Mouse (Mus musculus) layer of hippocampus, adult 18-20 months (tissue): ENCODE results near the gene Ccdc9b. TPM values are rescaled to one million over a fixed set of nuclear protein-coding genes. Genes with fewer than 3 reads are reported as not detected.

Source experiments
- DNase-seq, 2 experiments: peaks; one replicate each; pipeline ENCODE4 v3.0.0; 2022; ENCODE audit warnings: low spot score in 2 of 2
- total RNA-seq, 2 experiments: library from RNA; stranded (reverse); gene quantifications; 2 replicates each; pipeline ENCODE4 v1.2.3; 2021

Ccdc9b gene
- total RNA-seq, 2 experiments from 2014 or later: 6.5 to 6.7 TPM

GRCm38 (mm10) chr2:118749341-118749884 is 13.0 kb downstream of the Ccdc9b start:
- no peak for DNase-seq

- DNase-seq: no peak
Observed at GRCm38 (mm10) chr2:118747301-118747960, 15.0 kb downstream of the Ccdc9b start.

GRCm38 (mm10) chr2:118745915-118746901 is 16.3 kb downstream of the Ccdc9b start:
- DNase-seq: no peak

- peak; percentile 90 to 92 for DNase-seq
Observed at GRCm38 (mm10) chr2:118745232-118745884, 17.1 kb downstream of the Ccdc9b start, which contains the start of gene Inafm2. Gene Inafm2, plus strand, starts transcription at chr2:118745758.

GRCm38 (mm10) chr2:118744621-118745020 is 17.8 kb downstream of the Ccdc9b start:
- DNase-seq: no peak

GRCm38 (mm10) chr2:118743261-118743943 is 19.1 kb downstream of the Ccdc9b start:
- peak in 1 of 2 experiments; percentile 65 for DNase-seq

GRCm38 (mm10) chr2:118741183-118741582 is 21.3 kb downstream of the Ccdc9b start:
- no peak for DNase-seq

GRCm38 (mm10) chr2:118740341-118740740 is 22.1 kb downstream of the Ccdc9b start:
- DNase-seq: no peak

GRCm38 (mm10) chr2:118733341-118733740 is 29.1 kb downstream of the Ccdc9b start:
- DNase-seq: peak; percentile 76 to 79

- no peak for DNase-seq
Observed at GRCm38 (mm10) chr2:118731981-118732380, 30.5 kb downstream of the Ccdc9b start.

- DNase-seq: peak; percentile 63 to 83
Observed at GRCm38 (mm10) chr2:118730622-118730915, 31.9 kb downstream of the Ccdc9b start.

- DNase-seq: no peak
Observed at GRCm38 (mm10) chr2:118729816-118730621, 32.4 kb downstream of the Ccdc9b start.

- DNase-seq: no peak
Observed at GRCm38 (mm10) chr2:118729194-118729593, 33.3 kb downstream of the Ccdc9b start.

GRCm38 (mm10) chr2:118728337-118728736 is 34.1 kb downstream of the Ccdc9b start, which contains the start of gene Plcb2:
Gene Plcb2, minus strand, starts transcription at chr2:118728438.
- no peak for DNase-seq

- DNase-seq: no peak
Observed at GRCm38 (mm10) chr2:118727911-118728310, 34.5 kb downstream of the Ccdc9b start.

- no peak for DNase-seq
Observed at GRCm38 (mm10) chr2:118726873-118727272, 35.6 kb downstream of the Ccdc9b start.

GRCm38 (mm10) chr2:118725511-118725910 is 37.0 kb downstream of the Ccdc9b start:
- no peak for DNase-seq

GRCm38 (mm10) chr2:118723693-118724486 is 38.6 kb downstream of the Ccdc9b start:
- DNase-seq: no peak

GRCm38 (mm10) chr2:118716677-118717076 is 45.8 kb downstream of the Ccdc9b start:
- DNase-seq: no peak
